Mouse (Mus musculus): ENCODE data around the gene Gse1. TPM values are rescaled to one million over a fixed set of nuclear protein-coding genes. Genes with fewer than 3 reads are reported as not detected.

Gene Gse1
- polyA plus RNA-seq, 1 experiment from 2014 or later, result 10.2 TPM

- H3K4me2 ChIP-seq (ENCODE audit: low read depth, low read length), result no peak overlapping the region
- no peak for ATAC-seq (ENCODE audit: low read depth)
- no peaks in the 10 kb centered on the region for H3K36me3 ChIP-seq (ENCODE audit: control insufficient read depth, insufficient read depth, low read length)
- H3K4me3 ChIP-seq (ENCODE audit: low read length), result no peak overlapping the region
- peaks cover 19% of the 10 kb centered on the region for H3K4me1 ChIP-seq (replicated peaks; ENCODE audit: control insufficient read depth, insufficient read depth, low read length)
- H3K9me3 ChIP-seq (ENCODE audit: control insufficient read depth, low read length), result no peaks in the 10 kb centered on the region
- H3K9ac ChIP-seq (ENCODE audit: low read length), result no peak overlapping the region
- no peaks in the 10 kb centered on the region for H3K27me3 ChIP-seq (ENCODE audit: control insufficient read depth, insufficient read depth, low read depth, low read length)
- H3K27ac ChIP-seq (ENCODE audit: low read length), result no peak overlapping the region
- 44% methylated on average over 7 of the region's 7 CpGs for WGBS
These were observed 176.4 kb downstream of the Gse1 start for GRCm38 (mm10) chr8:120404609-120405036.

- Histone ChIP-seq H3K9me3 (ENCODE audit: control insufficient read depth, low read length) (no peaks in the 10 kb centered on the region), H3K27me3 (ENCODE audit: control insufficient read depth, insufficient read depth, low read depth, low read length) (no peaks in the 10 kb centered on the region), H3K27ac (ENCODE audit: low read length) (no peak overlapping the region), H3K4me1 (replicated peaks; ENCODE audit: control insufficient read depth, insufficient read depth, low read length) (peaks cover 21% of the 10 kb centered on the region), H3K4me3 (ENCODE audit: low read length) (no peak overlapping the region), H3K36me3 (ENCODE audit: control insufficient read depth, insufficient read depth, low read length) (no peaks in the 10 kb centered on the region), H3K4me2 (ENCODE audit: low read depth, low read length) (no peak overlapping the region), H3K9ac (ENCODE audit: low read length) (no peak overlapping the region)
- WGBS, result 89% methylated on average over 12 of the region's 12 CpGs
- no peak for ATAC-seq (ENCODE audit: low read depth)
These were observed 177.9 kb downstream of the Gse1 start for GRCm38 (mm10) chr8:120406008-120406632.

GRCm38 (mm10) chr8:120407701-120408240, 179.5 kb downstream of the Gse1 start:
- Histone ChIP-seq H3K36me3 (ENCODE audit: control insufficient read depth, insufficient read depth, low read length) (no peaks in the 10 kb centered on the region), H3K9me3 (ENCODE audit: control insufficient read depth, low read length) (no peaks in the 10 kb centered on the region), H3K9ac (ENCODE audit: low read length) (no peak overlapping the region; the same call in 1 of the 2 replicates), H3K4me2 (ENCODE audit: low read depth, low read length) (no peak overlapping the region), H3K27ac (ENCODE audit: low read length) (peak overlapping the region; percentile 61), H3K4me3 (ENCODE audit: low read length) (no peak overlapping the region), H3K4me1 (replicated peaks; ENCODE audit: control insufficient read depth, insufficient read depth, low read length) (peaks cover 27% of the 10 kb centered on the region), H3K27me3 (ENCODE audit: control insufficient read depth, insufficient read depth, low read depth, low read length) (no peaks in the 10 kb centered on the region)
- ATAC-seq (ENCODE audit: low read depth), result peak; percentile 68
- 16% methylated on average over 9 of the region's 9 CpGs for WGBS

GRCm38 (mm10) chr8:120408241-120409215, 180.3 kb downstream of the Gse1 start:
- Histone ChIP-seq H3K4me3 (ENCODE audit: low read length) (no peak overlapping the region), H3K36me3 (ENCODE audit: control insufficient read depth, insufficient read depth, low read length) (no peaks in the 10 kb centered on the region), H3K9ac (ENCODE audit: low read length) (no peak overlapping the region), H3K27me3 (ENCODE audit: control insufficient read depth, insufficient read depth, low read depth, low read length) (no peaks in the 10 kb centered on the region), H3K9me3 (ENCODE audit: control insufficient read depth, low read length) (no peaks in the 10 kb centered on the region), H3K4me1 (replicated peaks; ENCODE audit: control insufficient read depth, insufficient read depth, low read length) (peaks cover 31% of the 10 kb centered on the region), H3K27ac (ENCODE audit: low read length) (peak overlapping the region; percentile 61), H3K4me2 (ENCODE audit: low read depth, low read length) (no peak overlapping the region)
- 45% methylated on average over 14 of the region's 14 CpGs for WGBS
- ATAC-seq (ENCODE audit: low read depth), result peak; percentile 31

GRCm38 (mm10) chr8:120409371-120410013, 181.2 kb downstream of the Gse1 start:
- H3K27ac ChIP-seq (ENCODE audit: low read length), result no peak overlapping the region
- peaks cover 40% of the 10 kb centered on the region for H3K4me1 ChIP-seq (replicated peaks; ENCODE audit: control insufficient read depth, insufficient read depth, low read length)
- 60% methylated on average over 11 of the region's 11 CpGs for WGBS
- no peaks in the 10 kb centered on the region for H3K36me3 ChIP-seq (ENCODE audit: control insufficient read depth, insufficient read depth, low read length)
- H3K4me2 ChIP-seq (ENCODE audit: low read depth, low read length), result no peak overlapping the region
- H3K9me3 ChIP-seq (ENCODE audit: control insufficient read depth, low read length), result no peaks in the 10 kb centered on the region
- H3K9ac ChIP-seq (ENCODE audit: low read length), result no peak overlapping the region
- no peak overlapping the region for H3K4me3 ChIP-seq (ENCODE audit: low read length)
- ATAC-seq (ENCODE audit: low read depth), result no peak
- H3K27me3 ChIP-seq (ENCODE audit: control insufficient read depth, insufficient read depth, low read depth, low read length), result no peaks in the 10 kb centered on the region

- Histone ChIP-seq H3K36me3 (ENCODE audit: control insufficient read depth, insufficient read depth, low read length) (no peaks in the 10 kb centered on the region), H3K27ac (ENCODE audit: low read length) (no peak overlapping the region), H3K9me3 (ENCODE audit: control insufficient read depth, low read length) (no peaks in the 10 kb centered on the region), H3K4me3 (ENCODE audit: low read length) (no peak overlapping the region), H3K4me1 (replicated peaks; ENCODE audit: control insufficient read depth, insufficient read depth, low read length) (peaks cover 55% of the 10 kb centered on the region), H3K9ac (ENCODE audit: low read length) (no peak overlapping the region), H3K27me3 (ENCODE audit: control insufficient read depth, insufficient read depth, low read depth, low read length) (no peaks in the 10 kb centered on the region), H3K4me2 (ENCODE audit: low read depth, low read length) (no peak overlapping the region)
- ATAC-seq (ENCODE audit: low read depth), result no peak
- WGBS, result 71% methylated on average over 14 of the region's 14 CpGs
These were observed 182.8 kb downstream of the Gse1 start for GRCm38 (mm10) chr8:120411059-120411458.

GRCm38 (mm10) chr8:120411862-120412261, 183.6 kb downstream of the Gse1 start:
- 57% methylated on average over 8 of the region's 8 CpGs for WGBS
- Histone ChIP-seq H3K27ac (ENCODE audit: low read length) (no peak overlapping the region), H3K9me3 (ENCODE audit: control insufficient read depth, low read length) (no peaks in the 10 kb centered on the region), H3K4me1 (replicated peaks; ENCODE audit: control insufficient read depth, insufficient read depth, low read length) (peaks cover 63% of the 10 kb centered on the region), H3K36me3 (ENCODE audit: control insufficient read depth, insufficient read depth, low read length) (no peaks in the 10 kb centered on the region), H3K4me3 (ENCODE audit: low read length) (no peak overlapping the region), H3K9ac (ENCODE audit: low read length) (no peak overlapping the region), H3K27me3 (ENCODE audit: control insufficient read depth, insufficient read depth, low read depth, low read length) (no peaks in the 10 kb centered on the region), H3K4me2 (ENCODE audit: low read depth, low read length) (no peak overlapping the region)
- ATAC-seq (ENCODE audit: low read depth), result no peak

GRCm38 (mm10) chr8:120412357-120412756, 184.1 kb downstream of the Gse1 start:
- H3K9ac ChIP-seq (ENCODE audit: low read length), result no peak overlapping the region
- peaks cover 68% of the 10 kb centered on the region for H3K4me1 ChIP-seq (replicated peaks; ENCODE audit: control insufficient read depth, insufficient read depth, low read length)
- H3K4me2 ChIP-seq (ENCODE audit: low read depth, low read length), result no peak overlapping the region
- no peak for ATAC-seq (ENCODE audit: low read depth)
- 82% methylated on average over 4 of the region's 4 CpGs for WGBS
- no peaks in the 10 kb centered on the region for H3K9me3 ChIP-seq (ENCODE audit: control insufficient read depth, low read length)
- H3K36me3 ChIP-seq (ENCODE audit: control insufficient read depth, insufficient read depth, low read length), result no peaks in the 10 kb centered on the region
- H3K27me3 ChIP-seq (ENCODE audit: control insufficient read depth, insufficient read depth, low read depth, low read length), result no peaks in the 10 kb centered on the region
- no peak overlapping the region for H3K27ac ChIP-seq (ENCODE audit: low read length)
- no peak overlapping the region for H3K4me3 ChIP-seq (ENCODE audit: low read length)
